Mouse (Mus musculus): ENCODE measurements at regions not wholly inside any gene's neighbourhood (a gene's known extent, or its start where the extent isn't known, plus 50 kb on each side); places are given as distances from the start of the nearest gene placed in this dataset.
A peak's percentile ranks its signal among the peaks of the same experiment; 100 is the strongest.

- DNase-seq (ENCODE audit: low read depth, low spot score): peak; percentile 70
These were observed 57.0 kb upstream of the Siglech start for GRCm38 (mm10) chr7:55710872-55711558.

All from R1 (cell line).